Comparison of ENCODE assay signal across 8 mouse cellular contexts in genomic region chr9:102779493-102779892, GRCm38 (mm10). TPM values are rescaled to one million over a fixed set of nuclear protein-coding genes. Genes with fewer than 3 reads are reported as not detected.
DNase-seq lines count a peak whose midpoint lies in the region; ATAC-seq and TF ChIP-seq lines count a peak whose summit lies in the region.

No protein-coding gene starts in this region.

- H3K36me3 ChIP-seq in intestine, postnatal 0 days (ENCODE audit: control insufficient read depth, insufficient read depth), result no peaks in the 10 kb centered on the region
- H3K36me3 ChIP-seq in midbrain, embryonic 12.5 days, result no peaks in the 10 kb centered on the region

- H3K4me1 ChIP-seq in intestine, postnatal 0 days (replicated peaks; ENCODE audit: control insufficient read depth, insufficient read depth, low read length), result peaks cover 10% of the 10 kb centered on the region
- peaks cover 12% of the 10 kb centered on the region; the same call in 1 of the 2 replicates for H3K4me1 ChIP-seq in midbrain, embryonic 12.5 days

- no peak overlapping the region for H3K9ac ChIP-seq in intestine, postnatal 0 days (ENCODE audit: low read depth, low read length)
- H3K9ac ChIP-seq in midbrain, embryonic 12.5 days (replicated peaks), result no peak overlapping the region

- H3K27me3 ChIP-seq in intestine, postnatal 0 days (replicated peaks; ENCODE audit: control insufficient read depth, insufficient read depth, low read length), result no peaks in the 10 kb centered on the region
- H3K27me3 ChIP-seq in midbrain, embryonic 12.5 days, result peaks cover 5% of the 10 kb centered on the region; the same call in 1 of the 2 replicates

- H3K27ac ChIP-seq in intestine, postnatal 0 days (ENCODE audit: low read depth, low read length), result no peak overlapping the region; the same call in 1 of the 2 replicates
- H3K27ac ChIP-seq in midbrain, embryonic 12.5 days (replicated peaks), result no peak overlapping the region

- no peak for ATAC-seq in cerebellum, adult (ENCODE audit: insufficient number of reproducible peaks, low FRiP score, low TSS enrichment)
- ATAC-seq in intestine, postnatal 0 days, result peak; percentile 81
- 0 out of 2 replicates have a peak, but pooled peaks have one; percentile 34 for ATAC-seq in midbrain, embryonic 12.5 days (ENCODE audit: low FRiP score, low read depth)

- intact Hi-C loops in left cerebral cortex, postnatal 36 days (cut with DNase I), result loop anchor here (2.0 kb wide), 1 partner anchor 63 kb away; the partner anchor contains the start of gene Amotl2

- H3K4me2 ChIP-seq in intestine, postnatal 0 days (replicated peaks; ENCODE audit: low read depth), result peak overlapping the region; percentile 30
- H3K4me2 ChIP-seq in midbrain, embryonic 12.5 days (replicated peaks), result no peak overlapping the region

- DNase-seq in cerebellum, adult 11 months, result peak; percentile 66
- DNase-seq in embryo, embryonic 11 days, result peak; percentile 91
- peak; percentile 100 for DNase-seq in heart, adult 11 months
- DNase-seq in left cerebral cortex, postnatal 36 days (ENCODE audit: low spot score in 2 of 2), result peak; percentile 52 to 69
- DNase-seq in spleen, adult 18-20 months, result peak; percentile 54 to 68

- no peak overlapping the region for H3K4me3 ChIP-seq in intestine, postnatal 0 days (ENCODE audit: low read depth, low read length)
- no peak overlapping the region for H3K4me3 ChIP-seq in midbrain, embryonic 12.5 days

- no peaks in the 10 kb centered on the region for H3K9me3 ChIP-seq in intestine, postnatal 0 days (ENCODE audit: control insufficient read depth)
- no peaks in the 10 kb centered on the region for H3K9me3 ChIP-seq in midbrain, embryonic 12.5 days

- 3% methylated on average over 15 of the region's 15 CpGs for WGBS in intestine, postnatal 0 days
- WGBS in midbrain, embryonic 12.5 days, result 3% methylated on average over 15 of the region's 15 CpGs

- peak; percentile 97 for TF ChIP-seq CTCF in intestine, postnatal 0 days (IDR thresholded peaks at IDR 0.05; ENCODE audit: low read depth)

RNA-seq across cellular contexts. Expression of gene Ryk, which starts 55.2 kb away (rescaled TPM):
- 22.3 and 23.9 TPM in 2 replicates for polyA plus RNA-seq in intestine, postnatal 0 days (2015; fragmentation: Nextera tagmentation; extraction: Ambion mirVana)
- 10 to 100 TPM; 31.6 to 38.0 TPM for total RNA-seq in left cerebral cortex, postnatal 36 days (2021)
- 15.7 and 17.0 TPM in 2 replicates for polyA plus RNA-seq in midbrain, embryonic 12.5 days (2016; fragmentation: Nextera tagmentation; extraction: Ambion mirVana)
